Mouse (Mus musculus): ENCODE results near the gene Efna5.

GRCm38 (mm10) chr17:62691201-62691715 is 189.9 kb downstream of the Efna5 start:
- TF ChIP-seq POLR2A (IDR thresholded peaks at IDR 0.05; ENCODE audit: low read depth, low read length) (no peak), CTCF (conservative IDR thresholded peaks at IDR 0.05 in 1 of 2, IDR thresholded peaks at IDR 0.05 in 1 of 2; ENCODE audit: low read depth in 2 of 2, low read length in 2 of 2) (no peak), MAZ (IDR thresholded peaks at IDR 0.05; ENCODE audit: low read depth, low read length) (no peak), KAT2A (IDR thresholded peaks at IDR 0.05; ENCODE audit: insufficient replicate concordance, low read length) (no peak), MAFK (IDR thresholded peaks at IDR 0.05; ENCODE audit: insufficient replicate concordance, low read length) (no peak), PAX5 (IDR thresholded peaks at IDR 0.05; ENCODE audit: low read length) (no peak)

Measured in CH12.LX (cell line).